11 mouse cellular contexts compared by ENCODE assay signal in the genomic region with DNA sequence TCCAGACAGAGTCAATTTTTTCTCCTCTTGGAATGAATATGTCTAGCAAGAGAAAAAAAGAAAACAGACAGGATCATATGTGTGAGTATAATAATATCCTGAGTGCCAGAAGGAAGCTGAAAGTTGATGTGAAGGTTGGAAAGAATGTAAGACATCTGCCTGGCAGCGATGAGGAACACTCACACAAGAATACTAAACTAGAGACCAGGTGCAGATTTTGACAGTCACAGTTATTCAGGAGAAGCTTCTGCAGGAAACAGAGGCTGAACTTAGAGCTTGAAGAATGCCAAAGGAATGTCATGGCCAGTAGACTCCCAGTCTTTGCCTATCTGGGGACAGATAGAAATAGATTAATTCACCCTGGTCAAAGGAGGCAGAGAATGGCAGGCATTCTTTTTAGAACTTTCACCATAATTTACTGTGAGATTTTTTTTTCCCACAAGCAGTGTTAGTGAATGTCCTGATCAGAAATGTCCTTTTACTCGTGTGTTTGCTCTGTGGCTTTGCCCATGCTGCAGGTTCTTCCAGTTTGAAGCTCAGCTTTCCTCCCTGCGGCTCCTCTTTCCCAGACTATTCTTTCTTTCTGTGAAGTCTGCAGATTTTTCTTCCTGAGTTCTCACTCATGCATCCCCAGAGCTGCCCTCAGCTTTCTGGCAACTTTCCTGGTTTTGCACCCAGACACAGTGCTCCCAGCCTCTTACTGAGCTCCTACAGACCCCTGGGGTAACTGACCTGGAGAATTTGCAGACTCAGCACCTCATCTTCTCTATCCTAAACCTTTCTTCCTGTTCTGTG.
DNase-seq lines count a peak whose midpoint lies in the region; ATAC-seq and TF ChIP-seq lines count a peak whose summit lies in the region.
"Had no signal": no experiment of that assay in that cellular context is flagged by ENCODE, and none has a peak within 500 bp of the region (broad histone marks: within the 10 kb centered on the region; RNA-seq: fewer than 3 reads in every experiment).

No protein-coding gene starts in this region.

- H3K27me3 ChIP-seq in kidney, embryonic 16.5 days (ENCODE audit: insufficient read depth, low read length), result no peaks in the 10 kb centered on the region
- no peaks in the 10 kb centered on the region for H3K27me3 ChIP-seq in limb, embryonic 14.5 days (ENCODE audit: control insufficient read depth, insufficient read depth, low read length)
- H3K27me3 ChIP-seq: megakaryocyte, embryonic 14.5 days; neural tube, embryonic 13.5 days had no signal

- DNase-seq in kidney, adult 18-20 months, result peak; percentile 28
- DNase-seq in embryo, embryonic 10.5 days (ENCODE audit: low spot score), result peak; percentile 13
- peak; percentile 5 for DNase-seq in forelimb bud, embryonic 11.5 days (ENCODE audit: low read depth, low spot score)
- DNase-seq in limb, embryonic 14.5 days (ENCODE audit: low spot score), result no peak
- DNase-seq in cerebellum, adult 9-11 months, result no peak
- DNase-seq in adrenal gland, postnatal 36 days, result no peak

- H3K4me1 ChIP-seq in kidney, embryonic 16.5 days (ENCODE audit: insufficient read depth, low read length), result peaks cover 7% of the 10 kb centered on the region; the same call in 1 of the 2 replicates
- no peaks in the 10 kb centered on the region for H3K4me1 ChIP-seq in limb, embryonic 14.5 days (ENCODE audit: control insufficient read depth, insufficient read depth, low read length)

- no peak overlapping the region for H3K4me3 ChIP-seq in kidney, embryonic 16.5 days (ENCODE audit: low read length)
- H3K4me3 ChIP-seq in limb, embryonic 14.5 days (replicated peaks; ENCODE audit: low read length), result no peak overlapping the region
- H3K4me3 ChIP-seq: erythroblast, embryonic 14.5 days; megakaryocyte, embryonic 14.5 days; neural tube, embryonic 13.5 days had no signal

- 54% methylated on average over 3 of the region's 3 CpGs for WGBS in kidney, embryonic 16.5 days
- 44% methylated on average over 3 of the region's 3 CpGs for WGBS in limb, embryonic 14.5 days

- H3K9ac ChIP-seq in kidney, embryonic 16.5 days (replicated peaks; ENCODE audit: low read length), result no peak overlapping the region
- H3K9ac ChIP-seq in limb, embryonic 14.5 days (ENCODE audit: low read depth, low read length, severe bottlenecking), result no peak overlapping the region
- H3K9ac ChIP-seq: neural tube, embryonic 13.5 days had no signal

- H3K9me3 ChIP-seq in kidney, embryonic 16.5 days (ENCODE audit: low read length), result no peaks in the 10 kb centered on the region
- no peaks in the 10 kb centered on the region; the same call in 1 of the 2 replicates for H3K9me3 ChIP-seq in limb, embryonic 14.5 days (ENCODE audit: control insufficient read depth, low read length)
- H3K9me3 ChIP-seq: neural tube, embryonic 13.5 days had no signal

- no peak for ATAC-seq in kidney, embryonic 16.5 days (ENCODE audit: low FRiP score, low TSS enrichment)
- peak; percentile 49 for ATAC-seq in limb, embryonic 14.5 days (ENCODE audit: low FRiP score, low read depth)
- ATAC-seq: hindbrain, postnatal 0 days had no signal

- no peaks in the 10 kb centered on the region for H3K36me3 ChIP-seq in kidney, embryonic 16.5 days (ENCODE audit: insufficient read depth, low read length)
- no peaks in the 10 kb centered on the region for H3K36me3 ChIP-seq in limb, embryonic 14.5 days (ENCODE audit: control insufficient read depth, insufficient read depth, low read length)
- H3K36me3 ChIP-seq: neural tube, embryonic 13.5 days had no signal

- TF ChIP-seq POLR2A in limb, embryonic 14.5 days (IDR thresholded peaks at IDR 0.05; ENCODE audit: borderline replicate concordance, extremely low read depth, insufficient read depth, insufficient read length), result no peak

- H3K27ac ChIP-seq in kidney, embryonic 16.5 days (ENCODE audit: low read length), result no peak overlapping the region
- H3K27ac ChIP-seq in limb, embryonic 14.5 days (replicated peaks; ENCODE audit: low read depth, low read length), result no peak overlapping the region
- H3K27ac ChIP-seq: hindbrain, postnatal 0 days; neural tube, embryonic 13.5 days had no signal

- no peak overlapping the region for H3K4me2 ChIP-seq in kidney, embryonic 16.5 days (replicated peaks; ENCODE audit: low read depth, low read length)
- H3K4me2 ChIP-seq in limb, embryonic 14.5 days (replicated peaks; ENCODE audit: low read depth, low read length, severe bottlenecking), result no peak overlapping the region
- H3K4me2 ChIP-seq: neural tube, embryonic 13.5 days had no signal

Comparison
In these comparisons a context has a peak if more than half of its experiments do, and no peak if none do; other contexts are left out.
1. DNase-seq: peak in kidney, adult 18-20 months (single experiment), embryo, embryonic 10.5 days (single experiment) and forelimb bud, embryonic 11.5 days (single experiment); none in limb, embryonic 14.5 days (single experiment), cerebellum, adult 9-11 months (single experiment) and adrenal gland, postnatal 36 days (0 of 2).